Mouse (Mus musculus): ENCODE data around the gene Tnxb. TPM values are rescaled to one million over a fixed set of nuclear protein-coding genes. Genes with fewer than 3 reads are reported as not detected.

Gene Tnxb
- polyA plus RNA-seq, 1 experiment from 2014 or later, result 0.27 TPM

GRCm38 (mm10) chr17:34674524-34675204, 4.3 kb downstream of the Tnxb start:
- no peaks in the 10 kb centered on the region for H3K4me1 ChIP-seq (ENCODE audit: control insufficient read depth, low read depth, low read length)
- H3K36me3 ChIP-seq (ENCODE audit: control insufficient read depth, insufficient read depth), result no peaks in the 10 kb centered on the region
- H3K27me3 ChIP-seq (ENCODE audit: control insufficient read depth, insufficient read depth, low read depth, low read length), result peaks cover 57% of the 10 kb centered on the region
- 41% methylated on average over 11 of the region's 11 CpGs for WGBS (ENCODE audit: insufficient replicate concordance)
- H3K9me3 ChIP-seq (replicated peaks; ENCODE audit: control insufficient read depth, low read length), result no peaks in the 10 kb centered on the region
- no peak for ATAC-seq (ENCODE audit: low read depth)
- no peak overlapping the region for H3K4me3 ChIP-seq (ENCODE audit: low read depth, low read length)
- H3K4me2 ChIP-seq (ENCODE audit: low read depth, low read length), result no peak overlapping the region
- H3K27ac ChIP-seq (ENCODE audit: low read length), result no peak overlapping the region
- H3K9ac ChIP-seq (ENCODE audit: low read depth, low read length), result no peak overlapping the region

- H3K4me3 ChIP-seq (ENCODE audit: low read depth, low read length), result no peak overlapping the region
- H3K9me3 ChIP-seq (replicated peaks; ENCODE audit: control insufficient read depth, low read length), result no peaks in the 10 kb centered on the region
- H3K4me2 ChIP-seq (ENCODE audit: low read depth, low read length), result no peak overlapping the region
- no peaks in the 10 kb centered on the region for H3K4me1 ChIP-seq (ENCODE audit: control insufficient read depth, low read depth, low read length)
- H3K9ac ChIP-seq (ENCODE audit: low read depth, low read length), result no peak overlapping the region
- no peaks in the 10 kb centered on the region for H3K36me3 ChIP-seq (ENCODE audit: control insufficient read depth, insufficient read depth)
- no peak overlapping the region for H3K27ac ChIP-seq (ENCODE audit: low read length)
- WGBS (ENCODE audit: insufficient replicate concordance), result 49% methylated on average over 13 of the region's 13 CpGs
- H3K27me3 ChIP-seq (ENCODE audit: control insufficient read depth, insufficient read depth, low read depth, low read length), result peaks cover 57% of the 10 kb centered on the region
- ATAC-seq (ENCODE audit: low read depth), result no peak
These were observed 5.1 kb downstream of the Tnxb start for GRCm38 (mm10) chr17:34675205-34676092.

GRCm38 (mm10) chr17:34676093-34676460, 5.7 kb downstream of the Tnxb start:
- H3K27ac ChIP-seq (ENCODE audit: low read length), result no peak overlapping the region

GRCm38 (mm10) chr17:34676671-34677070, 6.3 kb downstream of the Tnxb start:
- Histone ChIP-seq H3K27me3 (ENCODE audit: control insufficient read depth, insufficient read depth, low read depth, low read length) (peaks cover 45% of the 10 kb centered on the region), H3K4me2 (ENCODE audit: low read depth, low read length) (no peak overlapping the region), H3K27ac (ENCODE audit: low read length) (no peak overlapping the region), H3K4me1 (ENCODE audit: control insufficient read depth, low read depth, low read length) (no peaks in the 10 kb centered on the region), H3K4me3 (ENCODE audit: low read depth, low read length) (no peak overlapping the region), H3K9ac (ENCODE audit: low read depth, low read length) (no peak overlapping the region), H3K36me3 (ENCODE audit: control insufficient read depth, insufficient read depth) (no peaks in the 10 kb centered on the region), H3K9me3 (replicated peaks; ENCODE audit: control insufficient read depth, low read length) (no peaks in the 10 kb centered on the region)
- WGBS (ENCODE audit: insufficient replicate concordance), result 60% methylated on average over 12 of the region's 12 CpGs
- no peak for ATAC-seq (ENCODE audit: low read depth)

More at GRCm38 (mm10) chr17:34676093-34676460, 5.7 kb downstream of the Tnxb start:
- no peaks in the 10 kb centered on the region for H3K9me3 ChIP-seq (replicated peaks; ENCODE audit: control insufficient read depth, low read length)
- 54% methylated on average over 6 of the region's 6 CpGs for WGBS (ENCODE audit: insufficient replicate concordance)
- ATAC-seq (ENCODE audit: low read depth), result no peak
- H3K27me3 ChIP-seq (ENCODE audit: control insufficient read depth, insufficient read depth, low read depth, low read length), result peaks cover 51% of the 10 kb centered on the region
- H3K4me2 ChIP-seq (ENCODE audit: low read depth, low read length), result no peak overlapping the region
- H3K4me1 ChIP-seq (ENCODE audit: control insufficient read depth, low read depth, low read length), result no peaks in the 10 kb centered on the region
- H3K9ac ChIP-seq (ENCODE audit: low read depth, low read length), result no peak overlapping the region
- H3K36me3 ChIP-seq (ENCODE audit: control insufficient read depth, insufficient read depth), result no peaks in the 10 kb centered on the region
- no peak overlapping the region for H3K4me3 ChIP-seq (ENCODE audit: low read depth, low read length)

GRCm38 (mm10) chr17:34680191-34680590, 9.9 kb downstream of the Tnxb start:
- peaks cover 22% of the 10 kb centered on the region for H3K27me3 ChIP-seq (ENCODE audit: control insufficient read depth, insufficient read depth, low read depth, low read length)
- H3K27ac ChIP-seq (ENCODE audit: low read length), result no peak overlapping the region
- H3K4me1 ChIP-seq (ENCODE audit: control insufficient read depth, low read depth, low read length), result no peaks in the 10 kb centered on the region
- no peak overlapping the region for H3K9ac ChIP-seq (ENCODE audit: low read depth, low read length)
- 69% methylated on average over 26 of the region's 26 CpGs for WGBS (ENCODE audit: insufficient replicate concordance)
- no peak overlapping the region for H3K4me3 ChIP-seq (ENCODE audit: low read depth, low read length)
- no peak overlapping the region for H3K4me2 ChIP-seq (ENCODE audit: low read depth, low read length)
- no peaks in the 10 kb centered on the region for H3K9me3 ChIP-seq (replicated peaks; ENCODE audit: control insufficient read depth, low read length)
- no peaks in the 10 kb centered on the region for H3K36me3 ChIP-seq (ENCODE audit: control insufficient read depth, insufficient read depth)
- no peak for ATAC-seq (ENCODE audit: low read depth)

- Histone ChIP-seq H3K4me3 (ENCODE audit: low read depth, low read length) (no peak overlapping the region), H3K9me3 (replicated peaks; ENCODE audit: control insufficient read depth, low read length) (no peaks in the 10 kb centered on the region), H3K9ac (ENCODE audit: low read depth, low read length) (no peak overlapping the region), H3K4me2 (ENCODE audit: low read depth, low read length) (no peak overlapping the region), H3K36me3 (ENCODE audit: control insufficient read depth, insufficient read depth) (no peaks in the 10 kb centered on the region), H3K4me1 (ENCODE audit: control insufficient read depth, low read depth, low read length) (no peaks in the 10 kb centered on the region), H3K27me3 (ENCODE audit: control insufficient read depth, insufficient read depth, low read depth, low read length) (peaks cover 22% of the 10 kb centered on the region), H3K27ac (ENCODE audit: low read length) (no peak overlapping the region)
- WGBS (ENCODE audit: insufficient replicate concordance), result 66% methylated on average over 4 of the region's 4 CpGs
- no peak for ATAC-seq (ENCODE audit: low read depth)
These were observed 10.3 kb downstream of the Tnxb start for GRCm38 (mm10) chr17:34680621-34681020.

GRCm38 (mm10) chr17:34681132-34681571, 10.8 kb downstream of the Tnxb start:
- no peak for ATAC-seq (ENCODE audit: low read depth)

GRCm38 (mm10) chr17:34681881-34682536, 11.7 kb downstream of the Tnxb start:
- Histone ChIP-seq H3K9me3 (replicated peaks; ENCODE audit: control insufficient read depth, low read length) (no peaks in the 10 kb centered on the region), H3K27me3 (ENCODE audit: control insufficient read depth, insufficient read depth, low read depth, low read length) (peaks cover 19% of the 10 kb centered on the region), H3K4me1 (ENCODE audit: control insufficient read depth, low read depth, low read length) (no peaks in the 10 kb centered on the region), H3K4me2 (ENCODE audit: low read depth, low read length) (no peak overlapping the region), H3K4me3 (ENCODE audit: low read depth, low read length) (no peak overlapping the region), H3K36me3 (ENCODE audit: control insufficient read depth, insufficient read depth) (no peaks in the 10 kb centered on the region), H3K9ac (ENCODE audit: low read depth, low read length) (no peak overlapping the region), H3K27ac (ENCODE audit: low read length) (no peak overlapping the region)
- WGBS (ENCODE audit: insufficient replicate concordance), result 52% methylated on average over 11 of the region's 11 CpGs
- ATAC-seq (ENCODE audit: low read depth), result no peak

More at GRCm38 (mm10) chr17:34681132-34681571, 10.8 kb downstream of the Tnxb start:
- H3K4me1 ChIP-seq (ENCODE audit: control insufficient read depth, low read depth, low read length), result no peaks in the 10 kb centered on the region
- no peak overlapping the region for H3K4me3 ChIP-seq (ENCODE audit: low read depth, low read length)
- H3K27me3 ChIP-seq (ENCODE audit: control insufficient read depth, insufficient read depth, low read depth, low read length), result peaks cover 22% of the 10 kb centered on the region
- H3K9me3 ChIP-seq (replicated peaks; ENCODE audit: control insufficient read depth, low read length), result no peaks in the 10 kb centered on the region
- WGBS (ENCODE audit: insufficient replicate concordance), result 15% methylated on average over 17 of the region's 17 CpGs
- H3K4me2 ChIP-seq (ENCODE audit: low read depth, low read length), result no peak overlapping the region
- H3K9ac ChIP-seq (ENCODE audit: low read depth, low read length), result no peak overlapping the region
- no peak overlapping the region for H3K27ac ChIP-seq (ENCODE audit: low read length)
- H3K36me3 ChIP-seq (ENCODE audit: control insufficient read depth, insufficient read depth), result no peaks in the 10 kb centered on the region

All from liver, embryonic 16.5 days (tissue).